Mouse (Mus musculus): ENCODE measurements around the gene Nudt3. TPM values are rescaled to one million over a fixed set of nuclear protein-coding genes. Genes with fewer than 3 reads are reported as not detected.
A peak's percentile ranks its signal among the peaks of the same experiment; 100 is the strongest.

The Nudt3 gene
- polyA plus RNA-seq, 1 experiment from 2014 or later, result 20.5 TPM

DNA sequence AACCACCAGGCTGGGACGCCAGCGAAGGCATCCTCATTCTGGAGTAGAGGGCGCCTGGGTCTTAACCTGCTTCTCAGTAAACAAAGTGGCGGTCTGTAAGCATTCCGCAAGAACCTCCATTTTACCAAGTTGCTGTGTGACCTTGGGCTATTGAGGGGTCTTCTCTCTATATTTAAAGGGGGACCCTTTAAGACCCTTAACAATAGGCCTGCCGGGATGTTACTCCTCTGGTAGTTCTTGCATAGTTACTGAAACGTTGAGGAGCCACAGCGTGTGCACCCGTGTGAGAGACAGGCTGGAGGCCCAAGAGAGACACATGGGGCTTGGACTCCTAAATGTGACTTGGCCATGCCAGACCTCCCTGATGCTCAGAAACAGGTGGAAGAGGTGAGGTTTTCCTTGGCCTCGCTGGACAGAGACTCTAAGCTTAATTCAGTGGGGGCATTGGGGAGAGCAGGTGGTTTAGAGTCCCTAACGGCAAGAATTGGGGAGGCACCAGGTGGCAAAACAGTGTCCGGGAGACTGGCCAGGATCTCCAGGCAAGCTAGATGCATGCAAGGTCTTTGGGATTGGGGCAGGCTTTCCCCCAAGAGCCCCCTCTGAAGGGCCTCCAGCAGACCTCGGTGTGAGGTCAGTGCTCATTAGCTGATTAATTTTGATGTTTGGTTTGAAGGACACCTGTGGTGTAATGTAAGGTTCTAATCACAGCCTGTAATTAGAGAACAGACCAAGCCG, 65.2 kb downstream of the Nudt3 start:
- 2% methylated on average over 14 of the region's 14 CpGs for WGBS (ENCODE audit: insufficient replicate concordance)
- peaks cover 50% of the 10 kb centered on the region for H3K4me1 ChIP-seq (ENCODE audit: control insufficient read depth, low read depth, low read length)
- no peaks in the 10 kb centered on the region for H3K27me3 ChIP-seq (ENCODE audit: control insufficient read depth, insufficient read depth, low read depth, low read length)
- H3K4me2 ChIP-seq (ENCODE audit: low read depth, low read length), result peak overlapping the region; percentile 92
- peak overlapping the region; percentile 92 for H3K27ac ChIP-seq (ENCODE audit: low read length)
- H3K9ac ChIP-seq (ENCODE audit: low read depth, low read length), result peak overlapping the region; percentile 83
- peak overlapping the region; percentile 81 for H3K4me3 ChIP-seq (ENCODE audit: low read depth, low read length)
- no peaks in the 10 kb centered on the region for H3K9me3 ChIP-seq (replicated peaks; ENCODE audit: control insufficient read depth, low read length)
- no peak for ATAC-seq (ENCODE audit: low read depth)
- H3K36me3 ChIP-seq (ENCODE audit: control insufficient read depth, insufficient read depth), result peaks cover 4% of the 10 kb centered on the region; the same call in 1 of the 2 replicates

- peak overlapping the region; percentile 92 for H3K27ac ChIP-seq (ENCODE audit: low read length)
- peak; percentile 9 for ATAC-seq (ENCODE audit: low read depth)
- no peaks in the 10 kb centered on the region for H3K9me3 ChIP-seq (replicated peaks; ENCODE audit: control insufficient read depth, low read length)
- H3K4me2 ChIP-seq (ENCODE audit: low read depth, low read length), result peak overlapping the region; percentile 92
- peaks cover 4% of the 10 kb centered on the region; the same call in 1 of the 2 replicates for H3K36me3 ChIP-seq (ENCODE audit: control insufficient read depth, insufficient read depth)
- H3K4me3 ChIP-seq (ENCODE audit: low read depth, low read length), result peak overlapping the region; percentile 81
- WGBS (ENCODE audit: insufficient replicate concordance), result under 1% methylated on average over 50 of the region's 75 CpGs
- H3K27me3 ChIP-seq (ENCODE audit: control insufficient read depth, insufficient read depth, low read depth, low read length), result no peaks in the 10 kb centered on the region
- H3K9ac ChIP-seq (ENCODE audit: low read depth, low read length), result peak overlapping the region; percentile 83
- peaks cover 53% of the 10 kb centered on the region for H3K4me1 ChIP-seq (ENCODE audit: control insufficient read depth, low read depth, low read length)
Measured at GRCm38 (mm10) chr17:27557181-27557926, 65.9 kb downstream of the Nudt3 start.

DNA sequence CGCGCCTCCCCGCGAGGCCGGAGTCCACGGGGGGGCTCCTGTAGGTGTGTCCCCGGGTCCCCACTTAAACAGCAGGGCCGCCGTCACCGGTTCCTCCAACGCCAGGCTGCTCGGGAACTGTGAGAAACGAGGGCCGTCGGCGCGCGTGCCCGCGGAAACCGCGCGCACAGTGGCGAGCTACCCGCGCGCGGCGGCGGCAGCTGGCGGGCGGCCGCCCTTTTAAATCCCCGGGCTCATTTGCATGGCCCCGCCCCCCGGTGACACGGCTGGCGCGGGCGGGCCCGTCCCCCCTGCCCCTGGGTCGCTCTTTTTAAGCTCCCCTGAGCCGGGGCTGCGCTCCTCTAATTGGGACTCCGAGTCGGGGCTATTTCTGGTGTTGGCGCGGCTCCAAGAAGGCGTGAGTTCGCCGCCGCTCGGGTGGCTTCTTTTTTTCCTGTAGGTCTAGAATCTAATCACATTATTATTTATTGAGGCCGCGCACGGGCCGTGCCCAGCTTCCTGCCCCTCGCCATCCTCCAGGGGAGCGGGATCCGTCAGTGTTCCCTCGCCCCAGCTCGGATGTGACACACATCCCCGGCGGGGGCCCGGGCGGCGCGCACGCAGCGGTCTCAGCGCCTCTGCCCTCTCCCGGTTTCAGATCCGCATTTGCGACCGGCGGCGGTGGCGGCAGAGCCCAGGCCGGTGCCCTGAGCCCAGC, 66.8 kb downstream of the Nudt3 start, which contains the start of gene Hmga1:
TSS of gene Hmga1 (plus strand) at position 183 of the 697 bp plus-strand sequence.
- Histone ChIP-seq H3K4me2 (ENCODE audit: low read depth, low read length) (peak within 1 kb of the TSS; percentile 92), H3K9ac (ENCODE audit: low read depth, low read length) (peak within 1 kb of the TSS; percentile 83), H3K4me3 (ENCODE audit: low read depth, low read length) (peak within 1 kb of the TSS; percentile 81), H3K9me3 (replicated peaks; ENCODE audit: control insufficient read depth, low read length) (no peaks in the 10 kb centered on the region), H3K36me3 (ENCODE audit: control insufficient read depth, insufficient read depth) (peaks cover under 1% of the 10 kb centered on the region; the same call in 1 of the 2 replicates), H3K27me3 (ENCODE audit: control insufficient read depth, insufficient read depth, low read depth, low read length) (no peaks in the 10 kb centered on the region), H3K27ac (ENCODE audit: low read length) (peak within 1 kb of the TSS; percentile 92), H3K4me1 (ENCODE audit: control insufficient read depth, low read depth, low read length) (peaks cover 46% of the 10 kb centered on the region)
- under 1% methylated on average over 79 of the region's 79 CpGs for WGBS (ENCODE audit: insufficient replicate concordance)
- peak; percentile 74 for ATAC-seq (ENCODE audit: low read depth)

DNA sequence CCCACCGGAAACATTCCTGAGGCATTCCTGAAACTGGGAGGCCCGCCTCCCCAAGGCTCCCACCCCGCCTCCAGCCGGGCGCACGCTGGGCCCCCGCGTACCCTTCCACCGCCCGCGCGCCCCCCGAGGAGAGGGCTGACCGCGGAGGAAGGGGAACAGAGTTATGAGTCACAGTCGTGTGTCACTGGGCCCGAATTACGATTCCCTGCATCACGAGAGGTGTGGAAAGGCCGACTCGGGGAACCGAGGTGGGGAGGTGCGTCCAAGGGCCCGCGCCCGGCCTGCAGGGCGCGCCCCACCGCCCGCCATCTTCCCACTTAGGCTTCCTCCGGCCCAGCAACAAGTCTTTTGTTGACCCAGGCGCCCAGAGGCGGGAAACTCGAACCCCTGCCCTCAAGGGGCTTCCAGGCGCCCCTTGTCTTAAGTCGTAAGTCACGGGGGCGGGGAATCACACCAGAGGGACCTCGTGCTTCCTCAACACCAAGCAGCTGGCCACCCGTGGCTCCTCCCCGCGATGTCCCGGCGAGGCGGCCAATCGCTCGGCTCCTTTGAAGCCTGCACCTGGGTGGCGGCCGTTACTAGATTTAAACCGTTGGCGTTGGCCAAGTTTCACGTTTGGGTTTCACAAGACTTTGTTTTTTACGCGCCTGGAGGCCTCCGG, 67.7 kb downstream of the Nudt3 start:
- H3K36me3 ChIP-seq (ENCODE audit: control insufficient read depth, insufficient read depth), result no peaks in the 10 kb centered on the region
- H3K9ac ChIP-seq (ENCODE audit: low read depth, low read length), result peak overlapping the region; percentile 83
- peak overlapping the region; percentile 92 for H3K4me2 ChIP-seq (ENCODE audit: low read depth, low read length)
- peak overlapping the region; percentile 81 for H3K4me3 ChIP-seq (ENCODE audit: low read depth, low read length)
- under 1% methylated on average over 55 of the region's 55 CpGs for WGBS (ENCODE audit: insufficient replicate concordance)
- peak overlapping the region; percentile 92 for H3K27ac ChIP-seq (ENCODE audit: low read length)
- ATAC-seq (ENCODE audit: low read depth), result peak; percentile 63
- peaks cover 44% of the 10 kb centered on the region for H3K4me1 ChIP-seq (ENCODE audit: control insufficient read depth, low read depth, low read length)
- H3K9me3 ChIP-seq (replicated peaks; ENCODE audit: control insufficient read depth, low read length), result no peaks in the 10 kb centered on the region
- H3K27me3 ChIP-seq (ENCODE audit: control insufficient read depth, insufficient read depth, low read depth, low read length), result no peaks in the 10 kb centered on the region

DNA sequence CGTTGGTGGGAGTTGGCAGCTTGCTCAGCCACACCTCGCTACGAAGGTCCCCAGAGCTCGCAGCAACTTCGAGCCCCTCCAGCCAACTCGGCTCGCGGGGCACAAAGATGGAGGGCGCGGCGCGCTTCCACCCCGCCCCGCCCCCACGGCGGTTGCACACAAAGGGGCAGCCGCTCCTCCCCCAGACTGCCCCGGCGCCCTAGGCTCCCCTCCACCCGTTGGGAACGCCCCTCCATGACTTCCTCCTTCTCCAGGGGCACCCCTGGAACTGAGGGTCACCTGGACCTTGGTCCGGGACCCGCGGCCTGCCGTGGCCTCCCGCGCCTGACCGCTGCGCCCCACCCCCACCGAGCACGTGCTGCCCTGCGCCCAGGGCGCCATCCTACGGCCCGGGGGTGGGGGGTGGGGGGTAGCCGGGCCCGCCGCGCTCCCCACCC, 68.2 kb downstream of the Nudt3 start:
- peak; percentile 37 for ATAC-seq (ENCODE audit: low read depth)
- Histone ChIP-seq H3K4me1 (ENCODE audit: control insufficient read depth, low read depth, low read length) (peaks cover 42% of the 10 kb centered on the region), H3K27me3 (ENCODE audit: control insufficient read depth, insufficient read depth, low read depth, low read length) (no peaks in the 10 kb centered on the region), H3K4me2 (ENCODE audit: low read depth, low read length) (peak overlapping the region; percentile 92), H3K4me3 (ENCODE audit: low read depth, low read length) (peak overlapping the region; percentile 81), H3K9ac (ENCODE audit: low read depth, low read length) (peak overlapping the region; percentile 68), H3K27ac (ENCODE audit: low read length) (peak overlapping the region; percentile 92), H3K9me3 (replicated peaks; ENCODE audit: control insufficient read depth, low read length) (no peaks in the 10 kb centered on the region), H3K36me3 (ENCODE audit: control insufficient read depth, insufficient read depth) (no peaks in the 10 kb centered on the region)
- 2% methylated on average over 39 of the region's 39 CpGs for WGBS (ENCODE audit: insufficient replicate concordance)

GRCm38 (mm10) chr17:27554062-27554960, 69.0 kb downstream of the Nudt3 start:
- Histone ChIP-seq H3K4me1 (ENCODE audit: control insufficient read depth, low read depth, low read length) (peaks cover 38% of the 10 kb centered on the region), H3K4me3 (ENCODE audit: low read depth, low read length) (peak overlapping the region; percentile 81), H3K36me3 (ENCODE audit: control insufficient read depth, insufficient read depth) (no peaks in the 10 kb centered on the region), H3K9me3 (replicated peaks; ENCODE audit: control insufficient read depth, low read length) (no peaks in the 10 kb centered on the region), H3K27ac (ENCODE audit: low read length) (peak overlapping the region; percentile 92), H3K9ac (ENCODE audit: low read depth, low read length) (peak overlapping the region; percentile 68), H3K4me2 (ENCODE audit: low read depth, low read length) (peak overlapping the region; percentile 92), H3K27me3 (ENCODE audit: control insufficient read depth, insufficient read depth, low read depth, low read length) (no peaks in the 10 kb centered on the region)
- WGBS (ENCODE audit: insufficient replicate concordance), result 29% methylated on average over 20 of the region's 20 CpGs
- no peak for ATAC-seq (ENCODE audit: low read depth)

DNA sequence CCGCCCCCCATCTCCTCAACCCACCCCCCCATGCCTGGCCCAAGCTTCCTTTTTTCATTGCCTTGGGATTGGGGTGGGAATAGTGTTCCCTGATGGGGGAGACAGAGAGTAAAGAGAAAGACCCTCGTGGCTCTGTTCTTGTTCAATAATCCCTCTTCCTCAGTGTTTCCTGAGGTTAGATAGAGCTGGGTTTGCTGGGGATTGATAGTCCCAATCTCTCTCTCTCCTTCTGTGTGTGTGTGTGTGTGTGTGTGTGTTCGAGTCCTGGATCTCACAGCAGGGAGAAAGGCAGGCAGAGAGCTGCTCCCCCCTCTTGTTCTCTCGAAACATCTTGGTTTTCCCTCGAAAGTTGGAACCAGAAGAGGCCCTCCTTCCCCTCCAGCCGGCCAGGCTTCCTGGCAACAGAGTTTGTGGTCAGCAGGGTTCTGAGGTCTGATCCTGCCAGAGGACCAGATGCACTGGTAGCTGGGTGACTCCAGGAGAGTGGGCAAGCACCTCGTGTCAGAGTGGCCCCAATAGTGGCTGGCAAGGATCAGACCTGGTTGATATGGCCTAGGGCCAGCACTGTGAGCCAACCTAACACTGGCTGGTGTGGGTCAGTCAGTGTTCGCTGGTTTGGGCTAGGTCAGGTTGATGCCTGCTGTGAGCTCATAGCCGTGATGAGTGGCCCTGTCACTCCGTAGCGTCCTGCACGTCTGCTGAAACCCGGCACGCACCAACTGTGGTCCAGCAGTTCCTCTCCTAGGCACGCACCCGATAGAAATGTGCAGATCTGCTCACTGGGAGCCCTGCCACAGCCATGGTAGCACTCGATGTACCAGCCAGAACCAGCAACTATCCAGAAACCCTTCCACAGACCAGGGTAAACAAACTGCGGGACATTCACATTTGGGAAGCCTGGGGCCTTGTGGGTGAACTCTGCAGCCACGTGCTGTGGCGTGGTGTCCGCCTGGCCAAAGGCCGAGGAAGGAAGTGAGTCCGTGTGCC, 70.8 kb downstream of the Nudt3 start:
- H3K4me2 ChIP-seq (ENCODE audit: low read depth, low read length), result no peak overlapping the region
- H3K4me3 ChIP-seq (ENCODE audit: low read depth, low read length), result no peak overlapping the region
- H3K27ac ChIP-seq (ENCODE audit: low read length), result no peak overlapping the region
- 33% methylated on average over 23 of the region's 23 CpGs for WGBS (ENCODE audit: insufficient replicate concordance)
- no peaks in the 10 kb centered on the region for H3K27me3 ChIP-seq (ENCODE audit: control insufficient read depth, insufficient read depth, low read depth, low read length)
- peaks cover 21% of the 10 kb centered on the region for H3K4me1 ChIP-seq (ENCODE audit: control insufficient read depth, low read depth, low read length)
- H3K9ac ChIP-seq (ENCODE audit: low read depth, low read length), result no peak overlapping the region
- no peaks in the 10 kb centered on the region for H3K9me3 ChIP-seq (replicated peaks; ENCODE audit: control insufficient read depth, low read length)
- ATAC-seq (ENCODE audit: low read depth), result no peak
- H3K36me3 ChIP-seq (ENCODE audit: control insufficient read depth, insufficient read depth), result no peaks in the 10 kb centered on the region
